Mouse (Mus musculus): ENCODE measurements around the gene Sigmar1. TPM values are rescaled to one million over a fixed set of nuclear protein-coding genes. Genes with fewer than 3 reads are reported as not detected.

Sigmar1 gene
- total and polyA plus RNA-seq, 3 experiments = 26.4 to 97.5 (median 60.7) TPM

- Histone ChIP-seq H3K36me3 (replicated peaks in 1 of 2; ENCODE audit: control insufficient read depth in 1 of 2, insufficient read depth in 1 of 2, low read length in 1 of 2) (peaks cover 15 to 50% of the 10 kb centered on the region in 2 experiments), H3K79me2 (replicated peaks; ENCODE audit: control insufficient read depth, extremely low read depth, insufficient read depth, poor library complexity, severe bottlenecking) (no peaks in the 10 kb centered on the region), H3K9ac (ENCODE audit: insufficient read depth, low read depth) (no peak overlapping the region), H3K27me3 (replicated peaks) (no peaks in the 10 kb centered on the region), H3K27ac (ENCODE audit: insufficient read depth, low read depth) (no peak overlapping the region), H3K4me1 (ENCODE audit: control insufficient read depth in 1 of 2, insufficient read depth in 2 of 2) (peaks cover under 1 to 17% of the 10 kb centered on the region in 2 experiments), H3K4me3 (replicated peaks in 1 of 3; ENCODE audit: low read depth in 2 of 3, low read length in 2 of 3, poor library complexity in 1 of 3) (no peak overlapping the region), H3K4me2 (ENCODE audit: insufficient read depth, low read depth, poor library complexity, severe bottlenecking) (no peak overlapping the region), H3K9me3 (replicated peaks; ENCODE audit: low read length) (no peaks in the 10 kb centered on the region)
- DNase-seq (ENCODE audit: extremely low read depth) = no peak
- dilution Hi-C loops (cut with MboI; ENCODE audit: extremely low pct_ligation_motif_present, extremely low pct_unique_long_range_greater_than_20kb, low sequenced_read_pairs) (no loop called here), in situ Hi-C loops (cut with MboI; ENCODE audit: low pct_ligation_motif_present, low pct_unique_long_range_greater_than_20kb, low sequenced_read_pairs) (no loop called here)
- TF ChIP-seq CHD1 (IDR thresholded peaks at IDR 0.05; ENCODE audit: low read depth, low read length) (no peak), POLR2A (IDR thresholded peaks at IDR 0.05; ENCODE audit: low read depth, low read length) (no peak), CTCF (conservative IDR thresholded peaks at IDR 0.05 in 1 of 2, IDR thresholded peaks at IDR 0.05 in 1 of 2; ENCODE audit: low read depth in 2 of 2, low read length in 2 of 2) (no peak)
These were observed 5.7 kb upstream of the Sigmar1 start for GRCm38 (mm10) chr4:41761680-41762079.

- H3K4me3 ChIP-seq (replicated peaks in 1 of 3; ENCODE audit: low read depth in 2 of 3, low read length in 2 of 3, poor library complexity in 1 of 3) = peak overlapping the region in 1 of 3 experiments; percentile 23
- dilution Hi-C loops (cut with MboI; ENCODE audit: extremely low pct_ligation_motif_present, extremely low pct_unique_long_range_greater_than_20kb, low sequenced_read_pairs) = no loop called here
These were observed 5.0 kb upstream of the Sigmar1 start for GRCm38 (mm10) chr4:41760911-41761310.

GRCm38 (mm10) chr4:41760288-41760721 lies 4.3 kb upstream of the Sigmar1 start:
- TF ChIP-seq MAX (IDR thresholded peaks at IDR 0.05; ENCODE audit: low read length) = no peak
- DNase-seq (ENCODE audit: extremely low read depth) = no peak
- Histone ChIP-seq H3K4me3 (replicated peaks in 1 of 3; ENCODE audit: low read depth in 2 of 3, low read length in 2 of 3, poor library complexity in 1 of 3) (no peak overlapping the region), H3K9ac (ENCODE audit: insufficient read depth, low read depth) (no peak overlapping the region), H3K9me3 (replicated peaks; ENCODE audit: low read length) (no peaks in the 10 kb centered on the region), H3K27ac (ENCODE audit: insufficient read depth, low read depth) (no peak overlapping the region), H3K4me2 (ENCODE audit: insufficient read depth, low read depth, poor library complexity, severe bottlenecking) (no peak overlapping the region), H3K4me1 (ENCODE audit: control insufficient read depth in 1 of 2, insufficient read depth in 2 of 2) (peaks cover 3 to 21% of the 10 kb centered on the region in 2 experiments), H3K36me3 (replicated peaks in 1 of 2; ENCODE audit: control insufficient read depth in 1 of 2, insufficient read depth in 1 of 2, low read length in 1 of 2) (peaks cover 13 to 49% of the 10 kb centered on the region in 2 experiments), H3K27me3 (replicated peaks) (no peaks in the 10 kb centered on the region), H3K79me2 (replicated peaks; ENCODE audit: control insufficient read depth, extremely low read depth, insufficient read depth, poor library complexity, severe bottlenecking) (no peaks in the 10 kb centered on the region)
- in situ Hi-C loops (cut with MboI; ENCODE audit: low pct_ligation_motif_present, low pct_unique_long_range_greater_than_20kb, low sequenced_read_pairs) (no loop called here), dilution Hi-C loops (cut with MboI; ENCODE audit: extremely low pct_ligation_motif_present, extremely low pct_unique_long_range_greater_than_20kb, low sequenced_read_pairs) (no loop called here)

More at GRCm38 (mm10) chr4:41760911-41761310, 5.0 kb upstream of the Sigmar1 start:
- Histone ChIP-seq H3K27ac (ENCODE audit: insufficient read depth, low read depth) (no peak overlapping the region), H3K9ac (ENCODE audit: insufficient read depth, low read depth) (no peak overlapping the region), H3K4me2 (ENCODE audit: insufficient read depth, low read depth, poor library complexity, severe bottlenecking) (no peak overlapping the region), H3K4me1 (ENCODE audit: control insufficient read depth in 1 of 2, insufficient read depth in 2 of 2) (peaks cover 3 to 21% of the 10 kb centered on the region in 2 experiments), H3K9me3 (replicated peaks; ENCODE audit: low read length) (no peaks in the 10 kb centered on the region), H3K79me2 (replicated peaks; ENCODE audit: control insufficient read depth, extremely low read depth, insufficient read depth, poor library complexity, severe bottlenecking) (no peaks in the 10 kb centered on the region), H3K36me3 (replicated peaks in 1 of 2; ENCODE audit: control insufficient read depth in 1 of 2, insufficient read depth in 1 of 2, low read length in 1 of 2) (peaks cover 13 to 51% of the 10 kb centered on the region in 2 experiments), H3K27me3 (replicated peaks) (no peaks in the 10 kb centered on the region)
- in situ Hi-C loops (cut with MboI; ENCODE audit: low pct_ligation_motif_present, low pct_unique_long_range_greater_than_20kb, low sequenced_read_pairs) = no loop called here
- TF ChIP-seq CHD1 (IDR thresholded peaks at IDR 0.05; ENCODE audit: low read depth, low read length) = no peak
- TF ChIP-seq MAX (IDR thresholded peaks at IDR 0.05; ENCODE audit: low read length) = no peak
- no peak for TF ChIP-seq IRF4 (IDR thresholded peaks at IDR 0.05; ENCODE audit: low read depth, low read length)
- TF ChIP-seq MAFK (IDR thresholded peaks at IDR 0.05; ENCODE audit: insufficient replicate concordance, low read length) = no peak
- TF ChIP-seq MEF2A (IDR thresholded peaks at IDR 0.05; ENCODE audit: borderline replicate concordance, low read depth, low read length) = no peak
- no peak for TF ChIP-seq RCOR1 (conservative IDR thresholded peaks at IDR 0.05; ENCODE audit: low read depth, low read length)
- no peak for TF ChIP-seq CHD2 (IDR thresholded peaks at IDR 0.05; ENCODE audit: low read length)
- TF ChIP-seq GABPA (IDR thresholded peaks at IDR 0.05; ENCODE audit: insufficient replicate concordance, low read depth, low read length) = no peak
- TF ChIP-seq ZMIZ1 (IDR thresholded peaks at IDR 0.05; ENCODE audit: low read depth, low read length) = no peak
- TF ChIP-seq POLR2AphosphoS2 (IDR thresholded peaks at IDR 0.05; ENCODE audit: low read depth, low read length) = no peak
- DNase-seq (ENCODE audit: extremely low read depth) = no peak

All from CH12.LX (cell line).